Mouse (Mus musculus) bone marrow, adult 2 months (tissue): ENCODE data around the gene Ano2.

Experiments
- CTCF ChIP-seq: fragments of 200-500 bp; IDR thresholded peaks from 2 replicates; pipeline ENCODE4 v1.5.1; 2011; ENCODE audit warnings: low read length, control low read depth; ENCODE audit not compliant: control insufficient read depth, insufficient read depth
- POLR2A ChIP-seq: fragments of 200-500 bp; IDR thresholded peaks from 2 replicates; pipeline ENCODE4 v1.6.1; 2011; ENCODE audit warnings: low read depth, mild to moderate bottlenecking, control low read depth, low read length, borderline replicate concordance; ENCODE audit not compliant: control insufficient read depth

GRCm38 (mm10) chr6:125651335-125651734 is 38.9 kb upstream of the Ano2 start:
- no peak for TF ChIP-seq POLR2A
- TF ChIP-seq CTCF = no peak
